Mouse (Mus musculus): ENCODE measurements around the gene Selenbp2. TPM values are rescaled to one million over a fixed set of nuclear protein-coding genes. Genes with fewer than 3 reads are reported as not detected.
"Not testable (repeated sequence)": the region's sequence is repeated elsewhere in the genome, so short reads cannot be mapped to it uniquely, and the experiment has no call there.

Selenbp2 gene
- total and polyA plus RNA-seq, 2 experiments from 2014 or later: 1.0 to 1.4 TPM

DNA sequence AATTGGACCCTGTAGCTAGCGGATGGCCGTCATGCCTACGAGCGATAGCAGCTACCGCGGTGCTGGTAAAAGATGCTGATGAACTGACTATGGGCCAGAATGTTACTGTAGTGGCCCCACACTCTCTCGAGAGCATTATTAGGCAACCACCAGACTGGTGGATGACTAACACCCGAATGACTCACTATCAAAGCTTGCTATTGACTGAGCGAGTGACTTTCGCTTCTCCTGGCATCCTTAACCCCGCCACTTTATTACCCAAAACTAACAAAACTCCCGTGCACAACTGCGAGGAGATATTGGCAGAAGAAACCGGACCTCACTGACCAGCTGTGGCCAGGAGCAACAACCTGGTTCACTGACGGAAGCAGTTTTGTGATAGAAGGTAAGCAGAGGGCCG is 12.6 kb upstream of the Selenbp2 start:
- no peak overlapping the region for H3K9ac ChIP-seq (replicated peaks; ENCODE audit: low read length, poor library complexity, severe bottlenecking)
- no peaks in the 10 kb centered on the region for H3K27me3 ChIP-seq (ENCODE audit: insufficient read depth, low read length)
- H3K27ac ChIP-seq (ENCODE audit: low read depth, low read length): no peak overlapping the region
- ATAC-seq (ENCODE audit: low FRiP score) (no peak), DNase-seq (ENCODE audit: low spot score) (no peak)
- WGBS: 93% methylated on average over 16 of the region's 16 CpGs
- no peak for TF ChIP-seq CTCF (IDR thresholded peaks at IDR 0.05)
- no peak overlapping the region for H3K4me3 ChIP-seq (ENCODE audit: low read depth, low read length)
- no peak overlapping the region for H3K4me2 ChIP-seq (ENCODE audit: low read depth, low read length, poor library complexity, severe bottlenecking)
- no peaks in the 10 kb centered on the region for H3K9me3 ChIP-seq (ENCODE audit: low read length)
- no peaks in the 10 kb centered on the region for H3K36me3 ChIP-seq (ENCODE audit: insufficient read depth, low read length)
- no peaks in the 10 kb centered on the region for H3K4me1 ChIP-seq (ENCODE audit: insufficient read depth, low read length)

DNA sequence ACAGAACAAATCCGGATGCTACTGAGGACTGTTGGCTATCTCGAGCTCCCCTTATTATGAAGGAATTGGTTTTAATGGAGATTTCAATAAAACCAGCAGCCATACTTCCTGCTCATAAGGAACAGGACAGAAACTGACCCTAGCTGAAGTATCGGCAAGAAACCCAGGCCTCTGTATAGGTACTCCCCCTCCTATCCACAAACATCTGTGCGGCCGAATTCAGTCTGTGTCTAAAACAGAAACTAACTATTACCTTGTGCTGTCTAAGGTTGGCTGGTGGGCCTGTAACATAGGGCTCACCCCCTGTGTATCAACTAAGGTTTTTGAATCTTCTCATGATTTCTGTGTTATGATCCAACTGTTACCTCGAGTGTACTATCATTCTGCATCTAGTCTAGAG is 9.7 kb upstream of the Selenbp2 start:
- H3K4me1 ChIP-seq (ENCODE audit: insufficient read depth, low read length): no peaks in the 10 kb centered on the region
- H3K36me3 ChIP-seq (ENCODE audit: insufficient read depth, low read length): no peaks in the 10 kb centered on the region
- H3K27ac ChIP-seq (ENCODE audit: low read depth, low read length): no peak overlapping the region
- ATAC-seq (ENCODE audit: low FRiP score) (no peak), DNase-seq (ENCODE audit: low spot score) (no peak)
- H3K9ac ChIP-seq (replicated peaks; ENCODE audit: low read length, poor library complexity, severe bottlenecking): no peak overlapping the region
- H3K9me3 ChIP-seq (ENCODE audit: low read length): no peaks in the 10 kb centered on the region
- H3K27me3 ChIP-seq (ENCODE audit: insufficient read depth, low read length): no peaks in the 10 kb centered on the region
- WGBS: 87% methylated on average over 6 of the region's 6 CpGs
- TF ChIP-seq CTCF (IDR thresholded peaks at IDR 0.05): no peak
- no peak overlapping the region for H3K4me3 ChIP-seq (ENCODE audit: low read depth, low read length)
- H3K4me2 ChIP-seq (ENCODE audit: low read depth, low read length, poor library complexity, severe bottlenecking): no peak overlapping the region

DNA sequence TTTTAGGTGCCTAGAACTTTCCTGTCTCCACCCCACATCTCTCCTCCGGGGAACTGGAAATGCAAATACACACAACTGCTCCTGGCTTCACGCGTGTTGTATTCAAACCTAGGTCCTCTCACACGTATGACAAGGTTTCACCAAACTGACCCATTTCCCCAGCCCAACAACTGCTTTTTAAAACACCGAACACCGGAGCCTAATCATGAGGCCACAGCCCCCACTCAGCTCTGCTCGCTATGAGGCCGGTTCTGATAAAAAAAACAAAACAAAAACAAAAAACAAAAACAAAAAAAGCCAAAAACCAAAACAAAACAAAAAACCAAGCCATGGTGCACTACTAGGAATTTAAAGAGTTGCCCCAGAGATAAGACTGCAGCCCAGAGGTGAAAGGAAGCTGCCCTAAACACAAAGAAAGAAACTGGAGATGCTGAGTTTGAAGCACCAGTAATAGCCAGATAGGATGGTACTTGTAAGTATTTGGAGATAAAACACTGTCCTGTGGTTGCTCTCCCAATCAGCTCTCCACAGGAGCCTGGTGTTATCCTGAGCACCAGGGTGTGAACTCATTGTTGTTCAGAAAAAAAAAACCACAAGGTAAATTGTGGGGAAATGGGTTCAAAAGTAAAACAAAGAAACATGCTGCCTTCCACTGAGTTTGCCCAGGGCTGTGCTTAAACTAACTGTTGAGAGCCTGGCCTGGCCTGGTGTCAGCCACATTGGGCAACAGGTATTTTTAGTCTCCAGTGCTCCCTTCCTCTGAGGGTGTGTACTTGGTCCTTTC is 7.2 kb upstream of the Selenbp2 start:
- not testable (repeated sequence) for H3K27ac ChIP-seq (ENCODE audit: low read depth, low read length); H3K4me2 ChIP-seq (ENCODE audit: low read depth, low read length, poor library complexity, severe bottlenecking); DNase-seq (ENCODE audit: low spot score); H3K9ac ChIP-seq (replicated peaks; ENCODE audit: low read length, poor library complexity, severe bottlenecking); H3K4me3 ChIP-seq (ENCODE audit: low read depth, low read length); H3K4me1 ChIP-seq (ENCODE audit: insufficient read depth, low read length); ATAC-seq (ENCODE audit: low FRiP score); H3K36me3 ChIP-seq (ENCODE audit: insufficient read depth, low read length); H3K27me3 ChIP-seq (ENCODE audit: insufficient read depth, low read length); H3K9me3 ChIP-seq (ENCODE audit: low read length)
- WGBS: 91% methylated on average over 8 of the region's 8 CpGs

DNA sequence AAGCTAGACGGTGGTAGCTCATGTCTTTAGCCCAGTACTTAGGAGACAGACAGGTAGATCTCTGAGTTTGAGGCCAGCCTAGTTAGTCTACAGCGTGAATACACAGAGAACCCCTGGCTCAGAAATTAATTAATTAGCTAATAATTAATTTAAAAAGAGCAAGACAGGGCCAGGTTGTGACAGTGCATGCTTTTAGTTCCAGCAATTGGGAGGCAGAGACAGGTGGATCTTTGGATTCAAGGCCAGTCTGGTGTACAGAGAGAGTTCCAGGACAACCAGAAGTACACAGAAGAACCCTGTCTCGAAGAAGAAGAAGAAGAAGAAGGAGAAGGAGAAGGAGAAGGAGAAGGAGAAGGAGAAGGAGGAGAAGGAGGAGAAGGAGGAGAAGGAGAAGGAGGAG is 4.7 kb upstream of the Selenbp2 start:
- not testable (repeated sequence) for DNase-seq (ENCODE audit: low spot score); H3K4me3 ChIP-seq (ENCODE audit: low read depth, low read length); H3K9ac ChIP-seq (replicated peaks; ENCODE audit: low read length, poor library complexity, severe bottlenecking); H3K4me2 ChIP-seq (ENCODE audit: low read depth, low read length, poor library complexity, severe bottlenecking); H3K4me1 ChIP-seq (ENCODE audit: insufficient read depth, low read length); H3K27me3 ChIP-seq (ENCODE audit: insufficient read depth, low read length); H3K36me3 ChIP-seq (ENCODE audit: insufficient read depth, low read length); ATAC-seq (ENCODE audit: low FRiP score); H3K9me3 ChIP-seq (ENCODE audit: low read length); H3K27ac ChIP-seq (ENCODE audit: low read depth, low read length)
- 91% methylated on average over 3 of the region's 3 CpGs for WGBS

DNA sequence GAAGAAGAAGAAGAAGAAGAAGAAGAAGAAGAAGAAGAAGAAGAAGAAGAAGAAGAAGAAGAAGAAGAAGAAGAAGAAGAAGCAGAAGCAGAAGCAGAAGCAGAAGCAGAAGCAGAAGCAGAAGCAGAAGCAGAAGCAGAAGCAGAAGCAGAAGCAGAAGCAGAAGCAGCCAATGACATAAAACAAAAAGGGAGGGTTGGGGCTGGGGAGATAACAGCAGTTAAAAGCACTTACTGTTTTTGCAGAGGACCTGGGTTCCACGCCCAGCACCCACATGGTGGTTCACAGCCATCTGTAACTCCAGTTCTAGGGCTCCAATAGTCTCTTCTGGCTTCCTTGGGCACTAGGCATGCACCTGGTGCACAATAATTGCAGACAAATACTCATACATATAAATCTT is 4.2 kb upstream of the Selenbp2 start:
- H3K4me1 ChIP-seq (ENCODE audit: insufficient read depth, low read length); H3K9me3 ChIP-seq (ENCODE audit: low read length); H3K4me2 ChIP-seq (ENCODE audit: low read depth, low read length, poor library complexity, severe bottlenecking); H3K36me3 ChIP-seq (ENCODE audit: insufficient read depth, low read length); H3K27ac ChIP-seq (ENCODE audit: low read depth, low read length); H3K27me3 ChIP-seq (ENCODE audit: insufficient read depth, low read length); ATAC-seq (ENCODE audit: low FRiP score); H3K4me3 ChIP-seq (ENCODE audit: low read depth, low read length); DNase-seq (ENCODE audit: low spot score); H3K9ac ChIP-seq (replicated peaks; ENCODE audit: low read length, poor library complexity, severe bottlenecking): not testable (repeated sequence)
- 46% methylated on average over 1 of the region's 1 CpGs for WGBS

DNA sequence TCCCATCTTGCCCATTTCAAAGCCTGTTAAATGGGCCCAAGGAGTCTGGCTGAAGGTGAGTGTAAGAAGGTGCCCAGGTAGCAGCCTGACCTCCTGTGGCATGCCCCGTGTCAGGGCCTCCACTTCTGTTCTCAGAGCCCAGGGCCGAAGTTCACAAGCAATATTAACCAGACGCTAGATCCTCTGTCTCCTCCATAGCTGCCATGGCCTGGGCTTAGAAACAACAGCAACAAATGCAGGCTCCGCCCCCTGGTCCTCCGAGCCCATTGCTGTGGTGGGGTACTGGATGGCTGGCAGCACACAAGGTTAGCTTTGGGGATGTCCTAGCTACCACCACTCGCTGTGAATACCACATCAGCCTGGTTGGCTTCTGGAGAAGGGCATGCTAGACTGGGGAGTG is 3.2 kb upstream of the Selenbp2 start:
- not testable (repeated sequence) for DNase-seq (ENCODE audit: low spot score)
- 59% methylated on average over 6 of the region's 6 CpGs for WGBS

More for the DNA sequence above, 3.2 kb upstream of the Selenbp2 start:
- H3K27ac ChIP-seq (ENCODE audit: low read depth, low read length); ATAC-seq (ENCODE audit: low FRiP score); H3K4me1 ChIP-seq (ENCODE audit: insufficient read depth, low read length); H3K27me3 ChIP-seq (ENCODE audit: insufficient read depth, low read length); H3K9ac ChIP-seq (replicated peaks; ENCODE audit: low read length, poor library complexity, severe bottlenecking); H3K9me3 ChIP-seq (ENCODE audit: low read length); H3K4me2 ChIP-seq (ENCODE audit: low read depth, low read length, poor library complexity, severe bottlenecking); H3K4me3 ChIP-seq (ENCODE audit: low read depth, low read length); H3K36me3 ChIP-seq (ENCODE audit: insufficient read depth, low read length): not testable (repeated sequence)
